Mouse (Mus musculus) forebrain, embryonic 12.5 days (tissue): ENCODE results near the gene Snx18. TPM values are rescaled to one million over a fixed set of nuclear protein-coding genes. Genes with fewer than 3 reads are reported as not detected.

ENCODE experiments used
- ATAC-seq: fragments of 200-750 bp; cut with Nextera tagmentation; 2 replicates; pipeline ENCODE4 v1.8.0; 2017; ENCODE audit warnings: moderate TSS enrichment; ENCODE audit not compliant: low FRiP score
- H3K27ac ChIP-seq: fragments of 300-500 bp; sonication (generic); 2 replicates; pipeline ENCODE4 v1.5.1; 2016; ENCODE audit warnings: mild to moderate bottlenecking
- H3K27me3 ChIP-seq: fragments of 300-500 bp; sonication (generic); 2 replicates; pipeline ENCODE4 v1.6.1; 2016; ENCODE audit warnings: mild to moderate bottlenecking
- H3K36me3 ChIP-seq: fragments of 300-500 bp; sonication (generic); replicated peaks from 2 replicates; pipeline ENCODE4 v1.6.1; 2016; ENCODE audit warnings: mild to moderate bottlenecking
- H3K4me1 ChIP-seq: fragments of 300-500 bp; sonication (generic); 2 replicates; pipeline ENCODE4 v1.6.1; 2016
- H3K4me2 ChIP-seq: fragments of 300-500 bp; sonication (generic); 2 replicates; pipeline ENCODE4 v1.6.1; 2016; ENCODE audit warnings: mild to moderate bottlenecking, moderate library complexity
- H3K4me3 ChIP-seq: fragments of 300-500 bp; sonication (generic); replicated peaks from 2 replicates; pipeline ENCODE4 v1.5.1; 2016; ENCODE audit warnings: mild to moderate bottlenecking
- H3K9ac ChIP-seq: fragments of 300-500 bp; sonication (generic); 2 replicates; pipeline ENCODE4 v1.6.1; 2016; ENCODE audit warnings: mild to moderate bottlenecking
- H3K9me3 ChIP-seq: fragments of 300-500 bp; sonication (generic); 2 replicates; pipeline ENCODE4 v1.6.1; 2016
- WGBS: fragments of 180-500 bp; shearing (Covaris S2); methylation state at CpG from one replicate; pipeline ENCODE4 v1.1.7; 2016; 5-methylcytosine and 5-hydroxymethylcytosine counted together
- polyA plus RNA-seq: library from polyadenylated mRNA; unstranded; fragments of >200 nt; fragmentation: Nextera tagmentation; extraction: Ambion mirVana; gene quantifications from 2 replicates; pipeline ENCODE4 v1.2.1, GENCODE M21; 2016

Gene Snx18
- polyA plus RNA-seq, 1 experiment from 2014 or later: 18.2 TPM

DNA sequence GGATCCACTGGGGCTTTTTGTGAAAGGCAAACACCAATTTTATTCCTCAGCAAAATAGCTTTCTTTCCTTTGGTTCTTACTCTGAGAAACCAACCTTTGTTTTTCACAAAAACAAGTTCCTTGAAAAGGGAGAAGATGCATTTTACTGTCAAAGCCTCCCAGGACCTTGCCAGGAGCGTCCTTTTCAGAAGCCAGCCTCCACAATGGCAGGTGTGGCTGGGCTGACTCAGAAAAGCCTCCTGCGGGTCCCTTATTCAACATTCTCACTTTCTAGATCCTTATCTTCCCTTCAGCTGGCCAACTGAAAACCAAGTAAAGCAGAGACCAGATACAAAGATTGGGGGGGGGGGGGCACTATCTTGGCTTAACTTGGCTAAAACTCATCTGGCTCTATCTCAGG, 48.8 kb downstream of the Snx18 start:
- H3K4me1 ChIP-seq: no peaks in the 10 kb centered on the region
- no peak overlapping the region for H3K9ac ChIP-seq
- WGBS: 25% methylated on average over 2 of the region's 2 CpGs
- H3K4me3 ChIP-seq: no peak overlapping the region
- H3K27ac ChIP-seq: no peak overlapping the region
- no peak for ATAC-seq
- no peaks in the 10 kb centered on the region for H3K9me3 ChIP-seq
- no peak overlapping the region for H3K4me2 ChIP-seq
- H3K36me3 ChIP-seq: no peaks in the 10 kb centered on the region
- no peaks in the 10 kb centered on the region for H3K27me3 ChIP-seq

DNA sequence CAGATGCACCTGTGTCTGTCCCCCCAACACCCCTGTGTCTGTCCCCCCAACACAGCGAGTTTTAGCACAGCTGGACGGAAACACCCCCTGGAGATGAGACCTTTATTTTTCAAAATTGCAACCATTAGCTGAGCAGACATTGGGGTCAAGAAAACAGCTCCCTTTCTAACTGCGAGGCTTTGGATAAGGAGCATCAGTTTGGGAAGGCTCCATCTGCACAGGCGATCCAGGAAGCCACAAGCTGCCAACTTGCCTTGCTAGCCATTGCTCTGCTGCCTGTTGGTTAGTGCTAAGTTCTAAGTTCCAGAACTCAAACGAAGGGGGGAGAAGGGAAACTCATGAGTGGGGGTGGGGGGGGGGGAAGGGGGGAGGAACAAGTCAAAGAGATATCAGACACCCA, 51.4 kb downstream of the Snx18 start:
- no peak overlapping the region for H3K9ac ChIP-seq
- no peak overlapping the region for H3K4me3 ChIP-seq
- H3K4me2 ChIP-seq: no peak overlapping the region
- no peaks in the 10 kb centered on the region for H3K36me3 ChIP-seq
- no peaks in the 10 kb centered on the region for H3K27me3 ChIP-seq
- H3K27ac ChIP-seq: no peak overlapping the region
- no peak for ATAC-seq
- H3K4me1 ChIP-seq: no peaks in the 10 kb centered on the region
- no peaks in the 10 kb centered on the region for H3K9me3 ChIP-seq
- 93% methylated on average over 5 of the region's 5 CpGs for WGBS

DNA sequence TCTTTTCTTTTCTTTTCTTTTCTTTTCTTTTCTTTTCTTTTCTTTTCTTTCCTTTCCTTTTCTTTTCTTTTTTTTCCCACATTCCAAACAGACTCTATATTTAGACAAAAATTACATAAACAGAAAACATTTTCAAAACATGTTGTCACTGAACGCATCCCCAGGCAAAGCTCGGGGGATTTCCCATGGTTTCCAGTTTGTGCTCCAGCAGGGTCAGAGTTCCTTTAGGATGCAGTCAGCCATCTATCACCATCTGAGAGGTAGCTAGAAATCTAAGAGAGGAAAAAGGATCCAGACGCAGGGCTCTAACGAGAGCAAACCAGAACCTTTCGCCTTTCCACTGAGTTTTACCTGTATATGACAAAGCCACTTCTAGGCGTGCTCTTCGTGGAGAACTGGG, 52.0 kb downstream of the Snx18 start:
- Histone ChIP-seq H3K4me1 (no peaks in the 10 kb centered on the region), H3K4me3 (no peak overlapping the region), H3K36me3 (no peaks in the 10 kb centered on the region), H3K27ac (no peak overlapping the region), H3K4me2 (no peak overlapping the region), H3K9ac (no peak overlapping the region), H3K9me3 (no peaks in the 10 kb centered on the region), H3K27me3 (no peaks in the 10 kb centered on the region)
- WGBS: 93% methylated on average over 7 of the region's 7 CpGs
- no peak for ATAC-seq

DNA sequence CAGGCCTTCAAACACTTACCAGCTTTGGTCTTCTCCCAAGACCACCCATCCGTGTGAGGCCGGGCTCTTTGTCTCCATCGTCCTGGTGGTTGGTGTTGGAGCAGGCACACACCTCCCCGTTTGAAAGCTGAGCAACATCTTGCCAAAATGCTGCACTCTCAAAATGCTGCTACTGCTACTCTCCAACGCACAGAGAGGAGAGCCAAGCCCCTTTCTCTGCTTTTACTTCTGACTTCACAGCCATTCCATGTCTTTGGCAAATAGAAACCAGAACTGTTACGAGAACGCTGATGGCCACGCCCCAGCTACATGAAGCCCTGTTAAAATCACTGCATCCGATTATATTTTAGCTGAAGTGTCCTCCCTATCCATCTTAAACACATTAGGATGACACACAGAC, 58.7 kb downstream of the Snx18 start:
- H3K4me2 ChIP-seq: no peak overlapping the region
- no peaks in the 10 kb centered on the region for H3K9me3 ChIP-seq
- no peak overlapping the region for H3K4me3 ChIP-seq
- no peak overlapping the region for H3K27ac ChIP-seq
- no peaks in the 10 kb centered on the region for H3K27me3 ChIP-seq
- no peaks in the 10 kb centered on the region for H3K4me1 ChIP-seq
- H3K9ac ChIP-seq: no peak overlapping the region
- no peaks in the 10 kb centered on the region for H3K36me3 ChIP-seq
- ATAC-seq: no peak
- 93% methylated on average over 9 of the region's 9 CpGs for WGBS

DNA sequence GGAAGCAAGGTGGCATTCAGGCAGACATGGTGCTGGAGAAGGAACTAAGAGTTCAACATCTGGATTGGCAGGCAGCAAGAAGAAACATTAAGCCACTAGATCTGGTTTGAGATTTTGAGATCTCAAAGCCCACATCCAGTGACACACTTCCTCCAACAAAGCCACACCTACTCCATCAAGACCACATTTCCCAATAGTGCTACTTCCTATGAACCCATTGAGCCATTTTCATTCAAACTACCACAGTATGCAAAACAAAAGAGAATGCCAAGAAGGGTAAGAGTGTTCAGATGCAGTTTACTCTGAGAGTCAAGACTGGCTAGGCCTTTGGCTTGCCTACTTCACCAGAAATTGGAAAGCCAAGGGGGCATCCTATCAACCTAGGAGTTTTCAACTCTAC, 61.8 kb downstream of the Snx18 start:
- H3K36me3 ChIP-seq: no peaks in the 10 kb centered on the region
- no peaks in the 10 kb centered on the region for H3K9me3 ChIP-seq

DNA sequence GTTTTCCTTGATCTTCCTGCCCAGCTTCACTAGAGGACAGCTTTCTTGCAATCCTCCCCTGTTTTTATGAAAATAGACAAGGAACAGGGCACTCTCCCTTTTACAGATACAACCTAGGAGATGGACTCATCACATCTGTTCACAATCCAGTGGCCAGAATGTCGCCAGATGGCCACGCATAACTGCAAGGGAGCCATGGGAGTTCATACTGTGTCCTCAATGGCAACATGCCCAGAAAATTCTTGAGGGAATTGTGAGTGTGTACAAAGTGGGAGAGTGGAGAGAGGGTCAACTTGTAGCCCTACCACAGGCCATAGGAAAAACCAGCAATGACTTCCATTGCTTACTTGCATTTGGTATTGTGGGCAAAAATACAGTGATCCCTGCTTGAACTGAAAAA, 63.1 kb downstream of the Snx18 start:
- Histone ChIP-seq H3K4me3 (no peak overlapping the region), H3K4me2 (no peak overlapping the region), H3K4me1 (no peaks in the 10 kb centered on the region), H3K36me3 (no peaks in the 10 kb centered on the region), H3K27me3 (no peaks in the 10 kb centered on the region), H3K9me3 (no peaks in the 10 kb centered on the region), H3K27ac (no peak overlapping the region), H3K9ac (no peak overlapping the region)
- WGBS: 97% methylated on average over 2 of the region's 2 CpGs
- ATAC-seq: no peak

More for the DNA sequence above, 61.8 kb downstream of the Snx18 start:
- Histone ChIP-seq H3K4me1 (no peaks in the 10 kb centered on the region), H3K9ac (no peak overlapping the region), H3K27me3 (no peaks in the 10 kb centered on the region), H3K27ac (no peak overlapping the region), H3K4me3 (no peak overlapping the region), H3K4me2 (no peak overlapping the region)
- ATAC-seq: no peak

DNA sequence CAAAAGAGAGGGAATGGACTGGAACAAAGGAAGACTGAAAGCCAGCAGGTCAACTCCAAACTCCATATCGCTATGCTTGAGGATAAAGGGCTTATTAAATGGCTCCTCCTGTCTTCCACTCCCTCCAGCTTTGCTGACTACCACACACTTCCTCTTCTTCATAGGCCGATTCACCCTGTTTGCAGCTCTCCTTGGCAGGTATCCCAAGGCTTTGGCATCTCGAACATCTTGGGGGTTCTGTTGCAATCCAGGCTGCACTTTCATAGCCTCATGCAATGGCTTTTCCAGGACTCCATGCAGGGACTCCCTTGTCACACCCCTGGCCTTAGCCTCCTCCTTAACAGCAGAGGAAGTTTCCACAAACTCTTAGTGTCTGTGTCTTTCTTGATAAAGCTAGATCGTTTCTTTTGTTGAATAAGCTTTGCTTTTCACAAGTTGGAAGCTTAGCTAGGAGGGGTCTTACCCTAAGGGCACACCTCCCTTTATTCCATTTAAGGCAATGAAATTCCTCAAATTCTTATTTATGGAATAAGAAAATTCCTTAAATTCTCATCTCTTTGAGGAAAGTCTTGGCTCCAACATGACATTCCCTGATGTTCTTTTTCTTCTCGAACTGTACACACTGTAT, 64.6 kb downstream of the Snx18 start:
- no peak overlapping the region for H3K9ac ChIP-seq
- WGBS: 84% methylated on average over 5 of the region's 5 CpGs
- no peaks in the 10 kb centered on the region for H3K4me1 ChIP-seq

DNA sequence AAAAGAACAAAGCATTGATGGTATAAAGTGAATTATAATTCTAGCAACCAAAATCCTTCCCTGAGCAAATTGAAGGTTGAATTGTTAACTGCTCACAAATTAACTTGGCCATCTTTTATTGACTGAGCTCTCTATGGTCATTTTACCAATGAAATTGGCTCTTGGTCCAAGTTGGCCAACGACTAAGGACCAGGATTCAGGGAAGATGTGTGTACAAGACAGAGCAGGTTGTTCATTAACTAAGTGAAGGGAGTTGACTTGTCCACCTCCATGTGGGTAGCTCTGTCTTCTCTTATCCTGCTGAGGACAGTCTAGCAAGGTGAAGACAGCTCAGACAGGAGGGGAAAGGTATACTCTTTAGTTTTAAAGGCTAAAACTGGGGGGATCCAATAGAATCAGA, 66.0 kb downstream of the Snx18 start:
- no peaks in the 10 kb centered on the region for H3K9me3 ChIP-seq
- no peak overlapping the region for H3K9ac ChIP-seq
- no peaks in the 10 kb centered on the region for H3K27me3 ChIP-seq
- no peaks in the 10 kb centered on the region for H3K4me1 ChIP-seq
- WGBS: 88% methylated on average over 1 of the region's 1 CpGs
- no peaks in the 10 kb centered on the region for H3K36me3 ChIP-seq
- no peak overlapping the region for H3K4me2 ChIP-seq
- no peak overlapping the region for H3K4me3 ChIP-seq
- ATAC-seq: no peak
- H3K27ac ChIP-seq: no peak overlapping the region

More for the DNA sequence above, 64.6 kb downstream of the Snx18 start:
- H3K4me2 ChIP-seq: no peak overlapping the region
- no peaks in the 10 kb centered on the region for H3K9me3 ChIP-seq
- no peaks in the 10 kb centered on the region for H3K36me3 ChIP-seq
- no peak overlapping the region for H3K4me3 ChIP-seq
- no peak for ATAC-seq
- H3K27me3 ChIP-seq: no peaks in the 10 kb centered on the region
- H3K27ac ChIP-seq: no peak overlapping the region

DNA sequence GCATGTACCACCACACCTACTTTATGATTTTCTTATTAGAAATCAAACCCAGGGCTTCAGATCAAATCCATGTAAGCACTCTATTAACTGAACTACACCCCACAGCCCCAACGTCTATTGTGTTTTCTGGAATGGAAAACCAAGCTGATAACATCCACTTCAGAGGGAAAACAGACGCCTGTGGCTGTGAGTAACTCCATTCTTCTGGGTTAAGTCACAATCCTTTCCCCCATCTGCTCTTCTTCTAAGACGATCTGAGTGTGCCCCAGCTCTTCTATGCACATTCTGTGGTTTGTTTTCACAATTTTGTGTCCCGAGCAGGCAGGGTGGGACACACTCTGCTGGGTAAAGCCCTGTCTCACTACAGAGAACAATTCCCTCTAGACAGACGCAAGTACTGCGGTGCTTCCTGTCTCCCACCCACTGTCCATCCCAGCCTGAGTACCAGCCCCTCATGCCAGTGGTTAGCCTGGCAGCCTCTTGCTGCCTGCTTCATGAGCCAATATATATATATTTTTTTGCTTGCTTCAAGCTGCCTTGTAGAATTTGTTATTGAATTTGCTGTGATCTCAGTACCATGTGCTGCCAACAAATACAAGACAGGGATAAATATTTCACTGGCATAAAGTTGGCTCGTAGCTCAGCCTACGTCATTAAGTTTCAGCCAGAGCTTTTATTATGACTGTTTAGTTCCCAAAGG, 67.3 kb downstream of the Snx18 start:
- no peaks in the 10 kb centered on the region for H3K9me3 ChIP-seq
- ATAC-seq: no peak
- no peaks in the 10 kb centered on the region for H3K27me3 ChIP-seq
- H3K9ac ChIP-seq: no peak overlapping the region
- no peak overlapping the region for H3K4me3 ChIP-seq
- WGBS: 76% methylated on average over 8 of the region's 8 CpGs
- H3K36me3 ChIP-seq: no peaks in the 10 kb centered on the region
- H3K4me1 ChIP-seq: no peaks in the 10 kb centered on the region
- no peak overlapping the region for H3K4me2 ChIP-seq
- H3K27ac ChIP-seq: no peak overlapping the region

DNA sequence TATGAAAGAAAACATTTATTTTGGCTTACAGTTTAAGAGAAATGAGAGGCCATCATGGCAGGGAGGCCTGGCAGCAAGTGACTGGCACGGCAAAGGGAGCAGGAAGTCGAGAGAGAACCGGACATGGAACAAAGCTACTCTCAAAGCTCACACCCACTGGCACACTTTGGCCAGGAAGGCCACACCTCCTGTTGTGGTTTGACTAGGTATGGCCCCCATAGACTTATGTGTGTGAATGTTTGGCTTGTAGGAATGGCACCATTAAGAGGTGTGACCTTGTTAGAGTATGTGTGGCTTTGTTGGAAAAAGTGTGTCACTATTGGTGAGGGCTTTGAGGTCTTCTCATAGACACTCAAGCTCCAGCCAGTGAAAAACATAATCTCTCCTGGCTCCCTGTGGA, 69.3 kb downstream of the Snx18 start:
- 90% methylated on average over 3 of the region's 3 CpGs for WGBS
- no peak overlapping the region for H3K4me2 ChIP-seq
- no peaks in the 10 kb centered on the region for H3K9me3 ChIP-seq
- H3K4me1 ChIP-seq: no peaks in the 10 kb centered on the region
- H3K9ac ChIP-seq: no peak overlapping the region
- ATAC-seq: no peak
- H3K27me3 ChIP-seq: no peaks in the 10 kb centered on the region
- no peak overlapping the region for H3K27ac ChIP-seq
- no peaks in the 10 kb centered on the region for H3K36me3 ChIP-seq
- no peak overlapping the region for H3K4me3 ChIP-seq

DNA sequence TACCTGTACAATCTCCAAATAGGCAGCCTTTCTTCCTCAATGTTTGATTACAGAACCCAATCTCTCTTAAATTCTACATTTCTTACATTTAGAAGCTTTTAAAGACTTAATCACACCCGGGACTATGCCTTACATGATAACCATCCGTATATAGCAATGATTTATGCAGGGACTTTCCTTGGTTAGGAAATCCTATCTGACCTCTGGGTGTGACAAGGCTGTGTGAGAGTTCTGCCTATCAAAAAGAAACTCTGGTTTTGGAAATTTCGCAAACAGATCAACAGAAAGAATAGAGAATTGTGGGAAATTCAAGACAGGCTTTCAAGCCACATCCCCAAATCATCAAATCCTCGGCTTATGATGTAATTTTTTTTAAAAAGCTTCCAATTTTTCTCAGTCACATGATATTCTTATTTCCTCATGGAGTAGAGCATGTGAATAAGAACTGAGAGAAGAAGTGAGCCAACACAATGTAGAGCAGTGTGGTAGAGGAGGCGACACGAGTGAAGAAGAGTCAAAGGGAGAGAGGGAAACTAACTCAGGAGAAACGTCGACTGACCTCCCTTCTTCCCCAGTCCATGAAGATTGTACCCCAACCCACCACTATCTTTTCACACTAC, 70.4 kb downstream of the Snx18 start:
- no peaks in the 10 kb centered on the region for H3K4me1 ChIP-seq
- no peaks in the 10 kb centered on the region for H3K9me3 ChIP-seq
- WGBS: 89% methylated on average over 8 of the region's 8 CpGs
- H3K4me3 ChIP-seq: no peak overlapping the region
- H3K36me3 ChIP-seq: no peaks in the 10 kb centered on the region
- no peak overlapping the region for H3K9ac ChIP-seq
- no peak overlapping the region for H3K4me2 ChIP-seq
- ATAC-seq: no peak
- H3K27me3 ChIP-seq: no peaks in the 10 kb centered on the region
- H3K27ac ChIP-seq: no peak overlapping the region

DNA sequence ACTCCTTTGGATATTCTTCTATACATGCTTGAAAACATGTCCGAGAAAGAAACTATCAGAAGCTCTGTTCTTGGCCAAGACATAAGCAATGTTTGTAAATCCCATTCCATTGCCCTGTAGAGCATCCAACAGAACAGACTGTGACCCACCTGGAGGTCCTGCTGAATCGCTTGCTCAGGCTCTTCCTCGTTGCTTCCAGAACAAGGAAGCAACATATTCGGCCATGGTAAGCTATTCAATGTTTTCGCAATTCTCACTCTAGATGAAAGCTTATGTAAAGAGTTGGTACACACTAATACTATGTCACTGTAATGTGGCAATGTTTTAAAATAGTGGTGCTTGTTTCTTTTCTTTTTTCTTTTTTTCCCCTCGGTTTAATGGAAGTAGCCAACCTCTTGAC, 76.0 kb downstream of the Snx18 start:
- WGBS: 88% methylated on average over 6 of the region's 6 CpGs

More for the DNA sequence above, 76.0 kb downstream of the Snx18 start:
- no peak overlapping the region for H3K4me3 ChIP-seq
- ATAC-seq: no peak
- H3K27me3 ChIP-seq: no peaks in the 10 kb centered on the region
- H3K36me3 ChIP-seq: no peaks in the 10 kb centered on the region
- H3K4me1 ChIP-seq: no peaks in the 10 kb centered on the region
- no peaks in the 10 kb centered on the region for H3K9me3 ChIP-seq
- H3K4me2 ChIP-seq: no peak overlapping the region
- H3K27ac ChIP-seq: no peak overlapping the region
- H3K9ac ChIP-seq: no peak overlapping the region
